Mouse (Mus musculus) hindbrain, embryonic 13.5 days (tissue): ENCODE results near the gene Rcan1. TPM values are rescaled to one million over a fixed set of nuclear protein-coding genes. Genes with fewer than 3 reads are reported as not detected.
"Not testable (repeated sequence)": the region's sequence is repeated elsewhere in the genome, so short reads cannot be mapped to it uniquely, and the experiment has no call there.

Experiments used
- ATAC-seq: fragments of 200-750 bp; cut with Nextera tagmentation; 2 replicates; pipeline ENCODE4 v1.8.0; 2017; ENCODE audit warnings: moderate TSS enrichment; ENCODE audit not compliant: low FRiP score
- H3K27ac ChIP-seq: fragments of 300-500 bp; sonication (generic); 2 replicates; pipeline ENCODE4 v1.5.1; 2015; ENCODE audit warnings: inconsistent platforms, mild to moderate bottlenecking, moderate library complexity
- H3K27me3 ChIP-seq: fragments of 300-500 bp; sonication (generic); 2 replicates; pipeline ENCODE4 v1.6.1; 2015; ENCODE audit warnings: mild to moderate bottlenecking, inconsistent platforms
- H3K36me3 ChIP-seq: fragments of 300-500 bp; sonication (generic); 2 replicates; pipeline ENCODE4 v1.6.1; 2015; ENCODE audit warnings: mild to moderate bottlenecking, inconsistent platforms
- H3K4me1 ChIP-seq: fragments of 300-500 bp; sonication (generic); replicated peaks from 2 replicates; pipeline ENCODE4 v1.6.1; 2015; ENCODE audit warnings: inconsistent platforms
- H3K4me2 ChIP-seq: fragments of 300-500 bp; sonication (generic); 2 replicates; pipeline ENCODE4 v1.6.1; 2015; ENCODE audit warnings: inconsistent platforms, mild to moderate bottlenecking, moderate library complexity
- H3K4me3 ChIP-seq: fragments of 300-500 bp; sonication (generic); 2 replicates; pipeline ENCODE4 v1.5.1; 2015; ENCODE audit warnings: mild to moderate bottlenecking, inconsistent platforms
- H3K9ac ChIP-seq: fragments of 300-500 bp; sonication (generic); 2 replicates; pipeline ENCODE4 v1.6.1; 2015; ENCODE audit warnings: mild to moderate bottlenecking, inconsistent platforms
- H3K9me3 ChIP-seq: fragments of 300-500 bp; sonication (generic); 2 replicates; pipeline ENCODE4 v1.6.1; 2016; ENCODE audit warnings: inconsistent platforms
- WGBS: fragments of 180-500 bp; shearing (Covaris S2); methylation state at CpG from one replicate; pipeline ENCODE4 v1.1.7; 2015; 5-methylcytosine and 5-hydroxymethylcytosine counted together
- polyA plus RNA-seq: library from polyadenylated mRNA; unstranded; fragments of >200 nt; fragmentation: Nextera tagmentation; extraction: Ambion mirVana; gene quantifications from 2 replicates; pipeline ENCODE4 v1.2.1, GENCODE M21; 2015

Rcan1 gene
- 56.5 and 56.6 TPM in 2 replicates for polyA plus RNA-seq

DNA sequence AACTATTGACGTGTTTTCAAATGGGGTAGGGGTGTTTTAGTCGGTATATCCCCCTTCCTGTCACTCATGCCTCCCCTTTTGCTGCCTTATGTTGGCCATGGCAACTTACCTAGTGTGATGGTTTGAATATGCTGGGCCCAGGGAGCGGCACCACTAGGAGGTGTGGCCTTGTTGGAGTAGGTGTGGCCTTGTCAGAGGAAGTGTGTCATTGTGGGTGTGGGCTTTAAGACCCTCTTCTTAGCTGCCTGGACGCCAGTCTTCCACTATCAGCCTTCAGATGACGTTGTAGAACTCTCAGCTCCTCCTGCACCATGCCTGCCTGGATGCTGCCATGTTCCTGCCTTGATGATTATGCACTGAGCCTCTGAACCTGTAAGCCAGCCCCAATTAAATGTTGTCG lies at the start of gene Rcan1:
Rcan1 (minus strand) TSS at position 162 of the 400 bp plus-strand sequence.
- Histone ChIP-seq H3K27me3 (no peaks in the 10 kb centered on the region), H3K9me3 (no peaks in the 10 kb centered on the region), H3K4me1 (no peaks in the 10 kb centered on the region), H3K4me2 (no peak within 1 kb of the TSS), H3K4me3 (no peak within 1 kb of the TSS), H3K27ac (no peak within 1 kb of the TSS), H3K36me3 (no peaks in the 10 kb centered on the region), H3K9ac (no peak within 1 kb of the TSS)
- no peak for ATAC-seq
- WGBS = 79% methylated on average over 6 of the region's 6 CpGs

DNA sequence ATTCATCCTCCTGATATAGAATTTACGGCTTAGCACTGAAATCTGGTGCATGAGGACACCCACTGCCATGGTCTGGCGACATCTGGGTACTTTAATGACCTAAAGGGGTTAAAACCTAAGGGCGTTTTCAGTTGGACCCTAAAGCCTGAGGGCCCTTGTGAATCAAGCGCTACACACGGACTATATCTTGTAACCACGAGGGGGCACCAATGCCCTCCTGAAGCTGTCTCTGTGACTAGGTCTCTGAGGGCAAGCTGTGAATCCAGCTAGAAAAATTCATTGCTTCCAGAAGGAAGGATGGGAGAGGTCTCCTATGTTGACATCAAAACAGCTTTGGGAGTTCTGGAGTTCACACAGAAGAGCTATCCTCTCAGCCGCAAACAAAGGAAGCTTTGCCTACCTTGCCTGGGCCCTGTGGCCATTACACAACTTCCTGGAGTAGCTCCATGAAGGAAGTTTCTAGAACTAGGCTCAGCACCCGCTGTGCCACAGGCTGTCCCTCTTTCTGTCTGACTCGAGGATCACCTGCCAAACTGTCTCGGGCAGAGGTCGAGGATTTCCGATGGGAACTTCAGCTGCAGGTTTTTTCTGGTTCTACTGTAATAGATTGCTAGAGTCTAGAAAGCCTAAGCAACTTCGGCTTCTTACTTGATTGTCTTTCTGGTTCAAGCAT lies 49.3 kb upstream of the Rcan1 start:
- Histone ChIP-seq H3K4me3 (no peak overlapping the region), H3K27ac (no peak overlapping the region), H3K9ac (no peak overlapping the region), H3K9me3 (no peaks in the 10 kb centered on the region), H3K27me3 (0 out of 2 replicates have a peak, but pooled peaks cover 2% of the 10 kb centered on the region), H3K4me1 (peaks cover 2% of the 10 kb centered on the region; the same call in 1 of the 2 replicates), H3K36me3 (no peaks in the 10 kb centered on the region), H3K4me2 (no peak overlapping the region)
- WGBS = 56% methylated on average over 13 of the region's 13 CpGs
- no peak for ATAC-seq

GRCm38 (mm10) chr16:92518718-92519117 lies 48.1 kb upstream of the Rcan1 start:
- WGBS = 58% methylated on average over 4 of the region's 4 CpGs

GRCm38 (mm10) chr16:92516139-92516538 lies 45.5 kb upstream of the Rcan1 start:
- H3K9ac ChIP-seq = no peak overlapping the region
- 91% methylated on average over 9 of the region's 9 CpGs for WGBS
- H3K4me2 ChIP-seq = no peak overlapping the region
- H3K4me1 ChIP-seq = no peaks in the 10 kb centered on the region
- H3K4me3 ChIP-seq = no peak overlapping the region
- 0 out of 2 replicates have a peak, but pooled peaks cover 6% of the 10 kb centered on the region for H3K27me3 ChIP-seq
- no peaks in the 10 kb centered on the region for H3K36me3 ChIP-seq
- no peak for ATAC-seq
- no peak overlapping the region for H3K27ac ChIP-seq
- H3K9me3 ChIP-seq = no peaks in the 10 kb centered on the region

More at GRCm38 (mm10) chr16:92518718-92519117, 48.1 kb upstream of the Rcan1 start:
- no peak overlapping the region for H3K27ac ChIP-seq
- ATAC-seq = no peak
- 0 out of 2 replicates have a peak, but pooled peaks cover 6% of the 10 kb centered on the region for H3K27me3 ChIP-seq
- no peak overlapping the region for H3K4me3 ChIP-seq
- no peak overlapping the region for H3K9ac ChIP-seq
- H3K36me3 ChIP-seq = no peaks in the 10 kb centered on the region
- H3K9me3 ChIP-seq = no peaks in the 10 kb centered on the region
- H3K4me2 ChIP-seq = no peak overlapping the region
- H3K4me1 ChIP-seq = no peaks in the 10 kb centered on the region

DNA sequence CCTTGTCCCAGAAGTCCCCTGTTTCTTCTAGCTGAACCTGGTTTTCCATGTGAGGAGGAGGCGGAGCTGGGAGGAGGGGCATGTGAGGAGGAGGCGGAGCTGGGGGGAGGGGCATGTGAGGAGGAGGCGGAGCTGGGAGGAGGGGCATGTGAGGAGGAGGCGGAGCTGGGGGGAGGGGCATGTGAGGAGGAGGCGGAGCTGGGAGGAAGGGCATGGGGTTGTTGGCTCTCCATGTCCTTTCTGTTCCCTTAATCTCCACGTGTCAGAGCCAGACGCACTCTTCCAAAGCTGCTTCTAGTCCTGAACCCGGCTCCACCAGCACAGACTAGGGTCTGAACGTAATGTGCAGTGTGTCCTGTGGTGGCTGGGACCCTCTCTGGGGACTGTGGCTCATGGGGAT lies 44.2 kb upstream of the Rcan1 start:
- H3K9me3 ChIP-seq = not testable (repeated sequence)

DNA sequence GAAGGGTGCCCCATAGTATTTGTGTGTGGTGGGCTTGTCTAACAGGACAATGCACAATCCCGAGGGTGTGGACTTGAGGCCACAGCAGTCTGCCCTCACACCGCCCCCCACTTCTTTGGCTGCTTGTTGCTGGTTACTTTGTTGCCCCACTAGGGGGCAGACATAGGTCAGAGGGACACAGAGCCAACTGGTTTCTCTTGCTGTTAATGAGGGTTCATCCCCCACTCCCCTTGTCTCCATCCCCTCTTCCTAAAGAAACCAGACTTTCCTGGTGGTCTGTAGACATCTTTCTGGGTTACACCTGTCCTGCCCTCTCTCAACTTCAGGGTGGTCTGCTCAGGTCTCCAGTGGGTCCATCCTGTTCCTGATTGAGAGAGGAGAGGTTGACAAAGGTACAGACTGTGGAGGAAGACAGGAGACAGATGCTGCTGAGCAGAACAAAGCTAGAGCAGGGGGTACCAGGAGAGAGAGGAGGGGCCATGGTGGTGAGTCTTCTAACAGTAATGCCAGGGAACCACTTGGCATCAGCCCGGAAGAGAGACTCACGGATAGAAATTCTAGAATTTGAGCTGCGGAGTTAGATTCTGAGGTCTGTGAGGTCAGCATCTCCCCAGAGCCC lies 41.2 kb upstream of the Rcan1 start:
- H3K27ac ChIP-seq = no peak overlapping the region
- no peak for ATAC-seq
- H3K4me3 ChIP-seq = no peak overlapping the region
- H3K27me3 ChIP-seq = 0 out of 2 replicates have a peak, but pooled peaks cover 4% of the 10 kb centered on the region
- no peaks in the 10 kb centered on the region for H3K4me1 ChIP-seq
- no peaks in the 10 kb centered on the region for H3K36me3 ChIP-seq
- WGBS = 58% methylated on average over 5 of the region's 5 CpGs
- no peaks in the 10 kb centered on the region for H3K9me3 ChIP-seq
- no peak overlapping the region for H3K4me2 ChIP-seq
- H3K9ac ChIP-seq = no peak overlapping the region

More for the DNA sequence above, 44.2 kb upstream of the Rcan1 start:
- H3K4me1 ChIP-seq, H3K27me3 ChIP-seq, H3K4me2 ChIP-seq, H3K27ac ChIP-seq, ATAC-seq, H3K4me3 ChIP-seq, H3K36me3 ChIP-seq, H3K9ac ChIP-seq: not testable (repeated sequence)
- 78% methylated on average over 9 of the region's 9 CpGs for WGBS

DNA sequence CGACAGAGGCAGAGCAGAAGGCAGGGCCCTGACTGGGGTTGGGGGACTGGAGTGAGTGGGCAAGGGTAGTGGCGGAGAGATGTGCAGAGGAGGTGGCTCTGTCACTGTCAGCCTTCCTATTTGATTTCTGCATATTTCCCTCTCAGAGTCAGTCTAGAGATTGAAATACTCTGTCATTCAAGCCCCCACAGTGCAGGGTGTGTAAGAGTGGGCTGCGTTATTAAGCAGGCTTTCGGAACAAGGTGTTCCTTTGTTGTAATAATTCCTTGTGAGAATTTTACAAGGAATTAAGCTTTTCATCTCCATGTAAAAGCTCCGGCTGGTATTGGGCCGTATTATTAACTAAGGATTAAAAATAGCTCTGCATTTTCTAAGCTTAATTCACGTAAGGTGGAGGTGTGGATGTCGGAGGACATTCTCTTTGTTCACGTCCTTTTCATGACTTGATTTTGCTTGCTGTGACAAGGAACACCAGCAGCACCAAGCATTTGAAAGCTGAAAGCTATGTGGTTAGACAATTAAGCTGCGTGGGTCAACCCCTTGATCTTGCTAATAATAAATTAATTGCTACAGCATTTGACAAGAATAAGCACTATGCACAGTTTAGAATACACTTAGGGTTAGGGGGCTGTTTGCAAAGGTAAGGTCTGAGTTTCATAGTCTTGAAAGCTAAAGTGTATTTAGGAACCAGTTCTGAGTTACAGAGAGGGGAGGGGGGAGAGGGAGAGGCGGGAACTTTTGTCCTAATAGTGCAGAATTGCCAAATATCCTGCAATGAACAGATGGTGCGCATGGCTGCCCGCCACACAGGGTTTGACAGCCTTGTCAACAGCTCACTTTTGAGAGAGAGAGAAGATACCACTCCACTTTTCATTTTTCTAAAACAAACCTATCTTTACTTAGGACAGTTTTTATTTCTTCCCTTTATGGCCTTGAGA lies 40.4 kb upstream of the Rcan1 start:
- Histone ChIP-seq H3K4me2 (no peak overlapping the region), H3K27ac (no peak overlapping the region), H3K4me3 (no peak overlapping the region), H3K9me3 (no peaks in the 10 kb centered on the region), H3K9ac (no peak overlapping the region), H3K4me1 (no peaks in the 10 kb centered on the region), H3K36me3 (no peaks in the 10 kb centered on the region), H3K27me3 (0 out of 2 replicates have a peak, but pooled peaks cover 4% of the 10 kb centered on the region)
- no peak for ATAC-seq
- 77% methylated on average over 13 of the region's 13 CpGs for WGBS

DNA sequence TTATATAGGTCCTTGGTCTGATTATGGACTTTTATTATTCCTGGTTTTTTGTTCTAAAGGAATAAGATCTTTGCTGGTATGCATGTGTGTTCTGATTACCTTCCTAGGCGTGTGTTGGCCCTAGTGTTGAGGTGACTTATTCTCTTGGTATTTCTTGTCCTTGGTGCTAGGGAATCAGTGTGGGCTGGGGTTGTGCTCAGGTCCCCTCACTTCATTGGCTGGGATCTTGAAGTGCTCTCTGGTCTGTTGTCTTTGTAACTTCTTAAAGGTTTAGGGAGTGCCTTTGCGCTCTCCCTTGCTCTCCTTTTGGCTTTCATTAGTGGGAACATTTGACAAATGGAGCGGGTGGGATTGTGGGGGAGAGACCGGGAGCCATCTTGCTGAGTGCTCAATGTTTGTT lies 36.9 kb upstream of the Rcan1 start:
- no peak overlapping the region for H3K27ac ChIP-seq
- no peaks in the 10 kb centered on the region for H3K27me3 ChIP-seq
- WGBS = 88% methylated on average over 4 of the region's 4 CpGs
- no peak for ATAC-seq
- H3K4me3 ChIP-seq = no peak overlapping the region
- H3K9me3 ChIP-seq = no peaks in the 10 kb centered on the region
- H3K9ac ChIP-seq = no peak overlapping the region
- no peaks in the 10 kb centered on the region for H3K36me3 ChIP-seq
- no peak overlapping the region for H3K4me2 ChIP-seq
- H3K4me1 ChIP-seq = no peaks in the 10 kb centered on the region

GRCm38 (mm10) chr16:92503105-92503504 lies 32.4 kb upstream of the Rcan1 start:
- Histone ChIP-seq H3K9me3 (no peaks in the 10 kb centered on the region), H3K27ac (no peak overlapping the region), H3K27me3 (peaks cover 34% of the 10 kb centered on the region), H3K4me3 (no peak overlapping the region), H3K9ac (no peak overlapping the region), H3K36me3 (no peaks in the 10 kb centered on the region), H3K4me1 (peaks cover 13% of the 10 kb centered on the region), H3K4me2 (no peak overlapping the region)
- no peak for ATAC-seq
- WGBS = 80% methylated on average over 5 of the region's 5 CpGs

- Histone ChIP-seq H3K9me3 (no peaks in the 10 kb centered on the region), H3K36me3 (no peaks in the 10 kb centered on the region), H3K27ac (no peak overlapping the region; the same call in 1 of the 2 replicates), H3K27me3 (peaks cover 48% of the 10 kb centered on the region), H3K4me1 (peaks cover 16% of the 10 kb centered on the region), H3K4me2 (no peak overlapping the region), H3K9ac (no peak overlapping the region), H3K4me3 (no peak overlapping the region)
- ATAC-seq = no peak
- 87% methylated on average over 8 of the region's 8 CpGs for WGBS
Observed at GRCm38 (mm10) chr16:92500534-92500933, 29.9 kb upstream of the Rcan1 start.

DNA sequence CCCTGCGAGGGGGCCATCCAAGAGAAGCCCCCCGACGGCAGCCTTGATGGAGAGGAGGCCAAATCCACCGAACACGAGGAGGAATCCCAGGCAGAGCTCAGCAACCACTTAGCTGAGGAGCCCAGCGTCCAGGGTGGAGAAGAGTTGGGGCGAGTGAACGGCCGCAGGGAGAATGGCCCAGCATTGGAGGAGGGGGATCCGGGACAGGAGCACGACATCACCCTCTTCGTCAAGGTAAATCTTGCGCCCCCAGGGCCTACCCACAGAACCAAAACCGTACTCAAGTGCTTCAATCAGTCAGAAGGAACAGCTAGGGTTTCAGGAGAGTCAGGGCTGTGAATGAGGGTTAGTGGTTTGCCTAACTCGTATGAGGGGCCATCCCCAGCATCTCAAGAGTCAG lies 28.7 kb upstream of the Rcan1 start:
- H3K4me1 ChIP-seq = peaks cover 16% of the 10 kb centered on the region
- no peaks in the 10 kb centered on the region for H3K9me3 ChIP-seq
- H3K27me3 ChIP-seq = peaks cover 50% of the 10 kb centered on the region
- peak overlapping the region; percentile 92 for H3K4me2 ChIP-seq
- H3K4me3 ChIP-seq = peak overlapping the region; percentile 53
- H3K27ac ChIP-seq = peak overlapping the region; percentile 44; the same call in 1 of the 2 replicates
- H3K9ac ChIP-seq = peak overlapping the region; percentile 68
- no peak for ATAC-seq
- no peaks in the 10 kb centered on the region for H3K36me3 ChIP-seq
- WGBS = 22% methylated on average over 15 of the region's 15 CpGs

- peak overlapping the region; percentile 68 for H3K9ac ChIP-seq
- peak overlapping the region; percentile 44; the same call in 1 of the 2 replicates for H3K27ac ChIP-seq
- H3K36me3 ChIP-seq = no peaks in the 10 kb centered on the region
- 0% methylated on average over 32 of the region's 34 CpGs for WGBS
- peaks cover 16% of the 10 kb centered on the region for H3K4me1 ChIP-seq
- ATAC-seq = no peak
- peaks cover 50% of the 10 kb centered on the region for H3K27me3 ChIP-seq
- peak overlapping the region; percentile 53 for H3K4me3 ChIP-seq
- peak overlapping the region; percentile 92 for H3K4me2 ChIP-seq
- no peaks in the 10 kb centered on the region for H3K9me3 ChIP-seq
Observed at GRCm38 (mm10) chr16:92498589-92498981, 27.9 kb upstream of the Rcan1 start.
